Comparison of ENCODE assay signal across 16 mouse cellular contexts in genomic region chr6:128599555-128599954, GRCm38 (mm10). TPM values are rescaled to one million over a fixed set of nuclear protein-coding genes. Genes with fewer than 3 reads are reported as not detected.
DNase-seq lines count a peak whose midpoint lies in the region; ATAC-seq and TF ChIP-seq lines count a peak whose summit lies in the region.
"Had no signal": no experiment of that assay in that cellular context is flagged by ENCODE, and none has a peak within 500 bp of the region (broad histone marks: within the 10 kb centered on the region; RNA-seq: fewer than 3 reads in every experiment).

No protein-coding gene starts in this region.

- no peaks in the 10 kb centered on the region for H3K27me3 ChIP-seq in forebrain, postnatal 0 days (ENCODE audit: insufficient read depth, low read length)
- no peaks in the 10 kb centered on the region for H3K27me3 ChIP-seq in forebrain, embryonic 15.5 days
- no peaks in the 10 kb centered on the region for H3K27me3 ChIP-seq in testis, adult 2 months (ENCODE audit: control insufficient read depth, insufficient read depth, low read length)
- H3K27me3 ChIP-seq in midbrain, embryonic 16.5 days (ENCODE audit: control insufficient read depth, insufficient read depth, low read depth, low read length): no peaks in the 10 kb centered on the region
- H3K27me3 ChIP-seq: forebrain, embryonic 12.5 days; heart, embryonic 12.5 days had no signal

- H3K9ac ChIP-seq in forebrain, postnatal 0 days: no peak overlapping the region
- no peak overlapping the region for H3K9ac ChIP-seq in forebrain, embryonic 15.5 days (replicated peaks)
- H3K9ac ChIP-seq in midbrain, embryonic 16.5 days (ENCODE audit: low read depth, low read length): no peak overlapping the region
- H3K9ac ChIP-seq: forebrain, embryonic 12.5 days; heart, embryonic 12.5 days had no signal

- H3K4me2 ChIP-seq in forebrain, postnatal 0 days (ENCODE audit: low read depth): no peak overlapping the region
- no peak overlapping the region for H3K4me2 ChIP-seq in forebrain, embryonic 15.5 days (replicated peaks)
- H3K4me2 ChIP-seq in midbrain, embryonic 16.5 days (ENCODE audit: low read length): no peak overlapping the region
- H3K4me2 ChIP-seq: forebrain, embryonic 12.5 days; heart, embryonic 12.5 days had no signal

- peak; percentile 47; the same call in 1 of the 2 replicates for TF ChIP-seq CTCF in forebrain, postnatal 0 days (IDR thresholded peaks at IDR 0.05; ENCODE audit: low read depth)
- peak; percentile 55 for TF ChIP-seq CTCF in left cerebral cortex, adult 2 months (IDR thresholded peaks at IDR 0.05)
- TF ChIP-seq CTCF in testis, adult 2 months (IDR thresholded peaks at IDR 0.05; ENCODE audit: control insufficient read depth, insufficient read depth, insufficient replicate concordance, low read depth, low read length): peak; percentile 27; the same call in 1 of the 2 replicates

- H3K36me3 ChIP-seq in forebrain, postnatal 0 days (ENCODE audit: insufficient read depth): no peaks in the 10 kb centered on the region
- H3K36me3 ChIP-seq in forebrain, embryonic 15.5 days: no peaks in the 10 kb centered on the region
- H3K36me3 ChIP-seq in testis, adult 2 months (ENCODE audit: control insufficient read depth, insufficient read depth, low read length): no peaks in the 10 kb centered on the region
- no peaks in the 10 kb centered on the region for H3K36me3 ChIP-seq in midbrain, embryonic 16.5 days (ENCODE audit: control insufficient read depth, insufficient read depth, low read length)
- H3K36me3 ChIP-seq: forebrain, embryonic 12.5 days; heart, embryonic 12.5 days; hindbrain, embryonic 10.5 days had no signal

- no peak overlapping the region for H3K4me3 ChIP-seq in forebrain, postnatal 0 days (ENCODE audit: low read depth, low read length)
- H3K4me3 ChIP-seq in forebrain, embryonic 15.5 days: no peak overlapping the region
- no peak overlapping the region for H3K4me3 ChIP-seq in left cerebral cortex, adult 2 months
- H3K4me3 ChIP-seq in testis, adult 2 months (ENCODE audit: control insufficient read depth, low read depth, low read length): no peak overlapping the region
- H3K4me3 ChIP-seq in midbrain, embryonic 16.5 days (ENCODE audit: low read depth, low read length): no peak overlapping the region
- H3K4me3 ChIP-seq: forebrain, embryonic 12.5 days; heart, embryonic 12.5 days; hindbrain, embryonic 10.5 days had no signal

- no peak for ATAC-seq in forebrain, postnatal 0 days
- ATAC-seq in forebrain, embryonic 15.5 days (replicated peaks): no peak
- no peak for ATAC-seq in midbrain, embryonic 16.5 days

- WGBS in forebrain, postnatal 0 days: 64% methylated on average over 4 of the region's 4 CpGs
- WGBS in forebrain, embryonic 15.5 days: 64% methylated on average over 4 of the region's 4 CpGs
- 59% methylated on average over 4 of the region's 4 CpGs for WGBS in midbrain, embryonic 16.5 days

- DNase-seq in forebrain, postnatal 0 days: no peak
- DNase-seq in left cerebral cortex, adult 2 months (ENCODE audit: extremely low spot score in 1 of 2, low spot score in 2 of 2): no peak
- DNase-seq in left cerebral cortex, postnatal 36 days (ENCODE audit: low spot score in 2 of 2): no peak
- no peak for DNase-seq in testis, postnatal 14 days (ENCODE audit: low spot score)
- no peak for DNase-seq in c-Kit-positive CD71-positive TER-119-positive erythroid progenitor cells, embryonic 14.5 days (ENCODE audit: low spot score)
- DNase-seq: gastrocnemius, postnatal 14 days; thymus, adult 18-20 months had no signal

- H3K27ac ChIP-seq in forebrain, postnatal 0 days (ENCODE audit: low read depth, low read length): no peak overlapping the region
- no peak overlapping the region for H3K27ac ChIP-seq in forebrain, embryonic 15.5 days (replicated peaks)
- no peak overlapping the region for H3K27ac ChIP-seq in left cerebral cortex, adult 2 months
- no peak overlapping the region for H3K27ac ChIP-seq in testis, adult 2 months (ENCODE audit: control insufficient read depth, insufficient read depth, low read depth, low read length)
- no peak overlapping the region for H3K27ac ChIP-seq in midbrain, embryonic 16.5 days (ENCODE audit: low read length)
- H3K27ac ChIP-seq: forebrain, embryonic 12.5 days; hindbrain, embryonic 10.5 days had no signal

- intact Hi-C loops in left cerebral cortex, adult 2 months (cut with DNase I): no loop called here
- intact Hi-C loops in left cerebral cortex, postnatal 36 days (cut with DNase I): no loop called here

- no peak for TF ChIP-seq POLR2A in testis, adult 2 months (IDR thresholded peaks at IDR 0.05; ENCODE audit: control insufficient read depth, low read depth, low read length)

- 0 out of 2 replicates have a peak, but pooled peaks cover 3% of the 10 kb centered on the region for H3K4me1 ChIP-seq in forebrain, postnatal 0 days (ENCODE audit: insufficient read depth)
- peaks cover 7% of the 10 kb centered on the region for H3K4me1 ChIP-seq in forebrain, embryonic 15.5 days
- peaks cover 4% of the 10 kb centered on the region; the same call in 1 of the 2 replicates for H3K4me1 ChIP-seq in testis, adult 2 months (ENCODE audit: control insufficient read depth, insufficient read depth, low read length)
- H3K4me1 ChIP-seq in midbrain, embryonic 16.5 days (ENCODE audit: control insufficient read depth, insufficient read depth, low read length): peaks cover 4% of the 10 kb centered on the region; the same call in 1 of the 2 replicates
- H3K4me1 ChIP-seq: heart, embryonic 12.5 days had no signal

- H3K9me3 ChIP-seq in forebrain, postnatal 0 days (ENCODE audit: low read length): no peaks in the 10 kb centered on the region
- no peaks in the 10 kb centered on the region for H3K9me3 ChIP-seq in forebrain, embryonic 15.5 days
- no peaks in the 10 kb centered on the region for H3K9me3 ChIP-seq in midbrain, embryonic 16.5 days (replicated peaks; ENCODE audit: control insufficient read depth, low read length, poor library complexity, severe bottlenecking)
- H3K9me3 ChIP-seq: forebrain, embryonic 12.5 days; heart, embryonic 12.5 days; hindbrain, embryonic 10.5 days had no signal

RNA-seq across cellular contexts. Expression of gene A2ml1, which starts 18.1 kb away (rescaled TPM):
- total RNA-seq in forebrain, postnatal 0 days (2014; rRNA removed): 2.8 and 3.9 TPM in 2 replicates
- 10.7 and 14.2 TPM in 2 replicates for polyA plus RNA-seq in forebrain, postnatal 0 days (2015; fragmentation: Nextera tagmentation; extraction: Ambion mirVana)
- 3.6 and 4.8 TPM in 2 replicates for polyA plus RNA-seq in forebrain, embryonic 15.5 days (2015; fragmentation: Nextera tagmentation; extraction: Ambion mirVana)
- total RNA-seq in left cerebral cortex, adult 2 months (2021): 10 to 100 TPM; 13.7 to 14.6 TPM
- total RNA-seq in left cerebral cortex, postnatal 36 days (2021): 10 to 100 TPM; 11.5 to 15.1 TPM
- 0.17 and 0.87 TPM in 2 replicates for polyA plus RNA-seq in testis, adult 2 months (2012; rRNA removed)
- 1.4 and 3.5 TPM in 2 replicates for polyA plus RNA-seq in midbrain, embryonic 16.5 days (2015; fragmentation: Nextera tagmentation; extraction: Ambion mirVana)
- total RNA-seq: gastrocnemius, postnatal 14 days had no signal
- polyA plus RNA-seq: hindbrain, embryonic 10.5 days; limb, embryonic 14.5 days had no signal

RNA-seq across cellular contexts. Expression of gene Klrb1a, which starts 23.8 kb away (rescaled TPM):
- not detected in 2 replicates for total RNA-seq in forebrain, postnatal 0 days (2014; rRNA removed)
- not detected in 2 replicates for polyA plus RNA-seq in forebrain, postnatal 0 days (2015; fragmentation: Nextera tagmentation; extraction: Ambion mirVana)
- not detected in 2 replicates for polyA plus RNA-seq in forebrain, embryonic 15.5 days (2015; fragmentation: Nextera tagmentation; extraction: Ambion mirVana)
- not detected for total RNA-seq in left cerebral cortex, adult 2 months (2021)
- total RNA-seq in left cerebral cortex, postnatal 36 days (2021): not detected
- polyA plus RNA-seq in testis, adult 2 months (2012; rRNA removed): 0.19 TPM in 1 of 2 replicates, not detected in the other
- not detected in 2 replicates for polyA plus RNA-seq in midbrain, embryonic 16.5 days (2015; fragmentation: Nextera tagmentation; extraction: Ambion mirVana)
- total RNA-seq: gastrocnemius, postnatal 14 days; left cerebral cortex, adult 18-20 months had no signal
- polyA plus RNA-seq: embryonic facial prominence, embryonic 14.5 days; forebrain, embryonic 12.5 days; heart, embryonic 12.5 days; hindbrain, embryonic 10.5 days; limb, embryonic 14.5 days had no signal
